Mouse (Mus musculus) embryonic facial prominence, embryonic 14.5 days (tissue): ENCODE measurements around the gene Gys2. TPM values are rescaled to one million over a fixed set of nuclear protein-coding genes. Genes with fewer than 3 reads are reported as not detected.
A peak's percentile ranks its signal among the peaks of the same experiment; 100 is the strongest.

Source experiments
- ATAC-seq: fragments of 200-750 bp; cut with Nextera tagmentation; 2 replicates; pipeline ENCODE4 v1.8.0; 2017; ENCODE audit warnings: low read depth, moderate number of reproducible peaks, moderate TSS enrichment
- DNase-seq: peaks from one replicate; pipeline ENCODE4 v3.0.0-alpha.2; 2015; ENCODE audit warnings: low spot score
- H3K27ac ChIP-seq: fragments of 300-500 bp; sonication (generic); replicated peaks from 2 replicates; pipeline ENCODE4 v1.5.1; 2014; ENCODE audit warnings: low read depth, mild to moderate bottlenecking, low read length, moderate library complexity
- H3K27me3 ChIP-seq: fragments of 300-500 bp; sonication (generic); replicated peaks from 2 replicates; pipeline ENCODE4 v1.6.1; 2014; ENCODE audit warnings: low read length; ENCODE audit not compliant: control insufficient read depth, insufficient read depth
- H3K36me3 ChIP-seq: fragments of 300-500 bp; sonication (generic); 2 replicates; pipeline ENCODE4 v1.6.1; 2014; ENCODE audit warnings: low read length, mixed read lengths; ENCODE audit not compliant: control insufficient read depth, insufficient read depth
- H3K4me1 ChIP-seq: fragments of 300-500 bp; sonication (generic); 2 replicates; pipeline ENCODE4 v1.6.1; 2014; ENCODE audit warnings: antibody characterized with exemption, low read length; ENCODE audit not compliant: control insufficient read depth, insufficient read depth
- H3K4me2 ChIP-seq: fragments of 300-500 bp; sonication (generic); 2 replicates; pipeline ENCODE4 v1.6.1; 2014; ENCODE audit warnings: low read depth, mild to moderate bottlenecking, low read length, moderate library complexity, mixed read lengths
- H3K4me3 ChIP-seq: fragments of 300-500 bp; sonication (generic); 2 replicates; pipeline ENCODE4 v1.5.1; 2014; ENCODE audit warnings: low read depth, mild to moderate bottlenecking, low read length
- H3K9ac ChIP-seq: fragments of 300-500 bp; sonication (generic); 2 replicates; pipeline ENCODE4 v1.6.1; 2014; ENCODE audit warnings: low read depth, mild to moderate bottlenecking, low read length, moderate library complexity, mixed read lengths
- H3K9me3 ChIP-seq: fragments of 300-500 bp; sonication (generic); 2 replicates; pipeline ENCODE4 v1.6.1; 2016; ENCODE audit warnings: low read length; ENCODE audit not compliant: control insufficient read depth
- WGBS: fragments of 180-500 bp; shearing (Covaris S2); extraction: QIAGEN DNeasy Blood & Tissue Kit; methylation state at CpG from one replicate; pipeline ENCODE4 v1.1.7; 2014; 5-methylcytosine and 5-hydroxymethylcytosine counted together
- polyA plus RNA-seq: library from polyadenylated mRNA; unstranded; fragments of >200 nt; fragmentation: Nextera tagmentation; extraction: Ambion mirVana; gene quantifications from 2 replicates; pipeline ENCODE4 v1.2.1, GENCODE M21; 2014

Gene Gys2
- polyA plus RNA-seq, 1 experiment from 2014 or later: not detected

DNA sequence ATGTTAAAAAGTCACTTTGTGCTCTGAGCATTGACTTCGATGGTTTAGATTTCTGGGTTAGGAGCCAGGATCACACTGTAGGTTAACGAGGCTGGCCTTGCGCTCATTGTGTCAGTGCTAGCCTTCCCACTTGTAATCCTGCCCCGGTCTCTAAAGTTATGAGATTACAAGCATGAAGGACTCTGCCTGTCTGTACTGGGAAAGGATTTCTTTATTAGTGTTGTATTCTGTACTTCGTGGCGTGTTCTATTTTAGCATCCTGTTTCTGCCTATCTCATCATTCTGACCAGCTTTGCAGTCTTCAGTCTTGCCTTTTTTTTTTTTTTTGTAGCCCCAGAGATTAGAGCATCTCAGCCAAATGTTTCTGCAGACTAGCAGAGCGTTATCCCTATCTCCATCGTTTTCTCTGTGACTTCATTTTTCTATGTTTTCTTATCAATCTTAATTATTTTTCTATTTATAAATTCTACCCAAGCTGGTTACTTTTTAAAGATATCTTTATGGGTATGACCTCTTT, 85.1 kb downstream of the Gys2 start:
- Histone ChIP-seq H3K4me3 (peak overlapping the region; percentile 70), H3K9ac (peak overlapping the region; percentile 96), H3K27me3 (no peaks in the 10 kb centered on the region), H3K4me1 (peaks cover 12% of the 10 kb centered on the region; the same call in 1 of the 2 replicates), H3K27ac (no peak overlapping the region; the same call in 1 of the 2 replicates), H3K4me2 (peak overlapping the region; percentile 67), H3K9me3 (no peaks in the 10 kb centered on the region), H3K36me3 (peaks cover 5% of the 10 kb centered on the region; the same call in 1 of the 2 replicates)
- DNase-seq (no peak), ATAC-seq (no peak)
- WGBS: 17% methylated on average over 8 of the region's 8 CpGs

DNA sequence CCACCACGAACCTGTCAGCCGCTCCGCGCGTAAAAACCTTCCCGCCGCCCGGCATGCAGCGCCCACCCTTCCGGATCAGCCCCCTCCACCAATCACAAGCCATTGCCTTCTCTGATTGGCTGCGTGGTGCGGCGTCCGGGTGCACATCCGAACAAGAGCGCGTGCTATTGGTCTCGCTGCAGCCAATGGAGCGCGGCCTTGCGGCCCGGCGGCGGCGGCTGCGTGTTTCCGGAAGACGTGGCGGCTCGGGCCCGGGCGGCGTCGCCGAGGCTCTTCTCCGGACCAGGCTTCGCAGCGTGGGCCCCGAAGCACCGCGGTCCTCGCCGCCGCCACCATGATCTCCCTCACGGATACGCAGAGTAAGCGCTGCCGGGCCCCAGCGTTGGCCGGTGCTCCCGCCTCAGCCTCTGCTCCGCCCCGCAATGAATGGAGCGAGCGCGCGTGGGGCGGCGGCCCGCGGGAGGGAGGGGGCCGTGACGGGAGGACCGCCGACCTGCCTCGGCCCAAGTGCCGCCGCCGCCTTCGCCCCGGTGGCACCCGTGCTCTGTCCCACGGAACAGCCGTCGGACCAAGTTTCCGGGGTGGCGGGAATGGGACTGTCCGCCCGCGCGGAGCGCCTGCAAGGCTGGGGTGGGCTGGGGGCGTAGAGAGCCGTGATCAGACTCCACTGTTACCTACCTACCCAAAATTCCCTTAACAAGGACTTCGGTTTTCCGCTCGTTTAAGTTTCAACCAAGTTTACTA, 85.7 kb downstream of the Gys2 start, which contains the start of the genes Recql and Golt1b:
Gene Recql, minus strand, starts transcription at position 77 of the 744 bp plus-strand sequence.
Gene Golt1b, plus strand, starts transcription at position 211 of the 744 bp plus-strand sequence.
- H3K27ac ChIP-seq: peak within 1 kb of the TSS; percentile 61; the same call in 1 of the 2 replicates
- ATAC-seq (peak; percentile 100), DNase-seq (peak; percentile 97)
- no peaks in the 10 kb centered on the region for H3K9me3 ChIP-seq
- 0 out of 2 replicates have a peak, but pooled peaks cover under 1% of the 10 kb centered on the region for H3K36me3 ChIP-seq
- no peaks in the 10 kb centered on the region for H3K27me3 ChIP-seq
- H3K4me1 ChIP-seq: peaks cover 12% of the 10 kb centered on the region; the same call in 1 of the 2 replicates
- peak within 1 kb of the TSS; percentile 96 for H3K9ac ChIP-seq
- H3K4me3 ChIP-seq: peak within 1 kb of the TSS; percentile 70
- peak within 1 kb of the TSS; percentile 67 for H3K4me2 ChIP-seq
- WGBS: 0% methylated on average over 29 of the region's 87 CpGs

DNA sequence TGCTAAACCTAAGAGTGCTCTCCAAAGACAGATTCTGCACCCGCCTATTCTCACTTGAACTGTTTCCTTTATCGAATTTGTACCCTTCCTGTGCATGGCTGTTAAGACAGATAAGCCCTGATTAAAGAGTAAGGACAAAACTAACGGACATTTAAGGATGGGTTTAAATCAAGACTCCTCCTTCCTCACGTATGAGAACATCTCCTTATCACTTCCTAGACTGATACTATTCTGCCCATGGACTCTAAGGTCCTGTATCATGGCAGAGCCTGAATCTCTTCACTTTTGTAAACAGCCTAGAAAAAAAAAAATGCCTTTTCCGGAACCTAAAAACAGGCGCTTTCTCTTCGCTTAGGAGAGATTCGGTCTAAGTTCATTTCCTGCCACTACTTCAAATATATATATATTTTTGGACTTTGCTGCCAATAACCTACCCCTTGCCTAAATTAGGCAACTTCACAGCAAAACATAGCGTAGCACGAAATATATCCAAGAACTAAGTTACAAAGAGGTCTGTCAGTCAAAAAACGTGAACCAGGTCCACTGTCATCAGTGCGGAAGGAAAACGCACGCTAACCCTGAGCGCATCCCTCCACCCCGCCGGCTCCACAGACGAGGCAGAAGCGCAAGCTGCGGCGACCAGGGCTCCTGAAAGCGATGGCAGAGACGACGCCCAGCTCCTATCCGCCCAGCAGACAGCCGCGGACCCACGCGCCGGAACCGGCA, 86.5 kb downstream of the Gys2 start:
- WGBS: 5% methylated on average over 31 of the region's 31 CpGs
- peaks cover 12% of the 10 kb centered on the region; the same call in 1 of the 2 replicates for H3K4me1 ChIP-seq
- no peak overlapping the region for H3K27ac ChIP-seq
- peak overlapping the region; percentile 70 for H3K4me3 ChIP-seq
- H3K4me2 ChIP-seq: peak overlapping the region; percentile 62
- DNase-seq (no peak), ATAC-seq (peak; percentile 70)
- H3K27me3 ChIP-seq: no peaks in the 10 kb centered on the region
- H3K9me3 ChIP-seq: no peaks in the 10 kb centered on the region
- no peaks in the 10 kb centered on the region for H3K36me3 ChIP-seq
- H3K9ac ChIP-seq: peak overlapping the region; percentile 96

DNA sequence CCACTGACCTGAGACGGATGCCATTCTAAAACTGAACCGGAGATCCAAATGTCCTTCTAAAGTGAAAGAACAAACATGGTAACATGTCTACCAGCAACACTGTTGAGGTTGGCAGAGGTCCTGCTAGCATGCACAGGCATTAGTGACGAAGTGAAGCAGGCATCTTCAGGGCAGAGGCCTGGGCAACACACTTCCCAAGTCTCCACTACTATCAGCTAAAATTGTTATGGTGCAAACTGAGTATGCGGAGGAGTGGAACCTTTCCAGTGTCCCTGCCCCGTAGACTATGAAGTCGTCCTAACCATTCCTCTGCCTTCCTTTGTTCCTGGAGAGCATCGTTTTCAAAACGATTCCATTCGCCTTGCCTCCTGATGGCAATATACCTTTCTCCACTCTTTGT, 88.4 kb downstream of the Gys2 start:
- H3K4me3 ChIP-seq: no peak overlapping the region
- WGBS: 90% methylated on average over 9 of the region's 9 CpGs
- no peaks in the 10 kb centered on the region for H3K36me3 ChIP-seq
- DNase-seq (no peak), ATAC-seq (no peak)
- no peak overlapping the region for H3K4me2 ChIP-seq
- no peaks in the 10 kb centered on the region for H3K27me3 ChIP-seq
- no peak overlapping the region for H3K9ac ChIP-seq
- no peak overlapping the region for H3K27ac ChIP-seq
- peaks cover 12% of the 10 kb centered on the region; the same call in 1 of the 2 replicates for H3K4me1 ChIP-seq
- H3K9me3 ChIP-seq: no peaks in the 10 kb centered on the region

DNA sequence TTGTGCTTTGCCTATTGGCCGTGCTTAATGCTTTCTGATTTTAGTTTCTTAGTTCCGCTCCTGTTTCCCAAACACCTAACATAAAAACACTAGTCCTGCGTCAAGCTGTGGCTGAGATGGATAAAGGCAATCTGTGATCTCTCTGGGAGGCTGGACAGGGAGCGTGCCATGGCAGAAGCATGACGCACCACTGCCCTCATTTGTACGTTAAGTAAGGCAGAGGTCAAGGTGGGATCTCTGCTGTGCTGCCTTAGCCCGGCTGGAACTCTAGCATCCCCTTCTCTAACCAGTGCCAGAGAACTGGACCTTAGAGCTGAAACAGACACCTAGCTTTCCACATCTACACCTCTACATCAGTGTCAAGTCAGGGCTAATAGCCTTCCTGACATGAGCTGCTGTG, 91.3 kb downstream of the Gys2 start:
- peaks cover 4% of the 10 kb centered on the region; the same call in 1 of the 2 replicates for H3K36me3 ChIP-seq
- no peak overlapping the region for H3K4me3 ChIP-seq
- ATAC-seq: no peak
- no peak overlapping the region for H3K4me2 ChIP-seq
- no peak overlapping the region for H3K9ac ChIP-seq
- 90% methylated on average over 7 of the region's 7 CpGs for WGBS
- H3K4me1 ChIP-seq: peaks cover 5% of the 10 kb centered on the region; the same call in 1 of the 2 replicates
- H3K27ac ChIP-seq: no peak overlapping the region
- DNase-seq: no peak
- H3K27me3 ChIP-seq: no peaks in the 10 kb centered on the region
- no peaks in the 10 kb centered on the region for H3K9me3 ChIP-seq

DNA sequence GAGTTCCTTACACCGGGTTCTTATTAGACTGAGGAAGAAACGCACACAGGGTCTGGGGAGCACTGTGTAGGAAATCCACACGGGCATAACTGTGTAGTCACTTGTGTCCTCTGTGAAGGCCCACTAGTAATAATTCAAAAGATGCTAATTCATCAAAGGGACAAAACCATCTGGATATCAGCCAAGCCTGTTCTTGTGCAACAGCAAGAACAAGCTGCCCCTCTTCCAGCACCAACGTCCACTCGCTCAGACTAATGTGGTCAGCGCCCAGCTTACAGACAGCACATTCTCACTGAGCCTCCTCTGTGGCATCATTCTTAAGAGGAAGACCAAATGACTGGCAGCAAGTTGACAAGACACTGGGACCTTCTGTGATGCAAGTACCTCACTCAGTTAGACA, 92.9 kb downstream of the Gys2 start:
- DNase-seq (no peak), ATAC-seq (no peak)
- no peak overlapping the region for H3K4me2 ChIP-seq
- no peak overlapping the region for H3K27ac ChIP-seq
- no peaks in the 10 kb centered on the region for H3K9me3 ChIP-seq
- no peak overlapping the region for H3K9ac ChIP-seq
- H3K36me3 ChIP-seq: peaks cover 18% of the 10 kb centered on the region
- no peaks in the 10 kb centered on the region for H3K4me1 ChIP-seq
- no peaks in the 10 kb centered on the region for H3K27me3 ChIP-seq
- H3K4me3 ChIP-seq: no peak overlapping the region
- WGBS: 95% methylated on average over 6 of the region's 6 CpGs

DNA sequence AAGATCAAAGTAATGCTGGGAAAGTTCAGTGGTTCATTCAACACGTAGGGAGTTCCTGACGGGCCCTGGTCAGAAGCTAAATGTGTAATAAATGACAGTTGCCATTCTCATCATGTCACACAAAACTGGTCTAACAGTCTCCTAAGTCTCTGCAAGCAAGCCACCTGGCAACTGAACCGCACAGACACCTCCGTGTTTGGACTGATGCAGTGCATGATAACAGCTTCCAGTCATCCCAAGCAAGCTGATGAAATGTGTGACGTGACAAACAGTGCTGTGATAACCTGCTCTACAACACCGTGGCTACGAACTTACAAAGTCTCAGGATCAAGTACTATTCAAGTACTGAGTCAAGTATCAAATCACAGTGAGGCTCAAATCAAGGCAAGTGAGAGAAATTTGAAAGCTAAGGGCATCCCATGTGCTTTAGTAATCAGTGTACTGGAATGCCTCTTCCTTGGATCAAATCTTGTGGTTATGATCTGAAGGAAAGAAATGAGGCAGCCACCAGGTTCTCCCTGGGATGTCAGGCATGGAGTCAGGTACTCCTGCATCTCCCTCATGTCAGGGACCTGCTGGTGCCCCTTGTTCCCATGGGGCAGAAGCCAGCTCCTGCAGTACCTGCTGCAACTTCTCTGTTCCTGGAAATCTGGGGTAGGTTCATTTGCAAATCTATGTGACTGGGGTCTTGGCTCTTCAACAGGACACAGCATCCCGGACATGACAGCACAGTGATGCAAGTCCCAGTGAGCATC, 94.2 kb downstream of the Gys2 start:
- WGBS: 84% methylated on average over 8 of the region's 8 CpGs

DNA sequence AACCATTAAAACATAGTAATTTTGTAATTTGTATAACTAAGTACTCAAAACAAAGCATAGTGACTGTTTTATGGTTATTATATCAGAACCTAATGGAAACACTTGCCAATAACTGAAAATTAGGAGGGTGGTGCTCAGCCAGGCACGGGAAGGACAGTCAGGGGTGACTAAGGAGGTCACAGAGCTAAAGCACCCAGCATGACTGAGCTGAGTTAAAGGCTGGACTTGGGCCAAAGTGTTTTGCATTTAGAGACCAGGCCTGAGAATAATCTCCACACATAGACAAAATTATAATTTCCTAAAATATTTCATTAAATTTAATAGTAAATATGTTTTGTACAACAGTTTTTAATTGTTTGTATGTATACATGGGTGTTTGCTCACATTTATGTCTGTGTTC, 95.8 kb downstream of the Gys2 start:
- H3K27me3 ChIP-seq: no peaks in the 10 kb centered on the region
- H3K27ac ChIP-seq: no peak overlapping the region
- no peak for DNase-seq
- no peaks in the 10 kb centered on the region for H3K4me1 ChIP-seq
- H3K4me2 ChIP-seq: no peak overlapping the region
- 50% methylated on average over 1 of the region's 1 CpGs for WGBS
- H3K4me3 ChIP-seq: no peak overlapping the region
- peaks cover 34% of the 10 kb centered on the region for H3K36me3 ChIP-seq
- H3K9me3 ChIP-seq: no peaks in the 10 kb centered on the region
- H3K9ac ChIP-seq: no peak overlapping the region
- no peak for ATAC-seq

More for the DNA sequence above, 94.2 kb downstream of the Gys2 start:
- Histone ChIP-seq H3K9ac (no peak overlapping the region), H3K4me3 (no peak overlapping the region), H3K9me3 (no peaks in the 10 kb centered on the region), H3K4me1 (no peaks in the 10 kb centered on the region), H3K27ac (no peak overlapping the region), H3K4me2 (no peak overlapping the region), H3K36me3 (peaks cover 22% of the 10 kb centered on the region), H3K27me3 (no peaks in the 10 kb centered on the region)
- ATAC-seq: no peak
- DNase-seq: no peak
